Mouse (Mus musculus): Measurements from ENCODE around the gene Trp53tg5.

Gene Trp53tg5

GRCm38 (mm10) chr2:164496331-164496730 lies 22.8 kb upstream of the Trp53tg5 start:
- DNase-seq (ENCODE audit: low spot score in 2 of 2) = no peak

- no peak for DNase-seq (ENCODE audit: low spot score in 2 of 2)
These were observed 20.6 kb upstream of the Trp53tg5 start for GRCm38 (mm10) chr2:164494126-164494525.

GRCm38 (mm10) chr2:164487812-164488211 lies 14.3 kb upstream of the Trp53tg5 start:
- DNase-seq (ENCODE audit: low spot score in 2 of 2) = peak; percentile 31 to 37

- DNase-seq (ENCODE audit: low spot score in 2 of 2) = no peak
These were observed 13.6 kb upstream of the Trp53tg5 start for GRCm38 (mm10) chr2:164487115-164487527.

GRCm38 (mm10) chr2:164486258-164487114 lies 13.0 kb upstream of the Trp53tg5 start:
- DNase-seq (ENCODE audit: low spot score in 2 of 2) = peak; percentile 38 to 68

- DNase-seq (ENCODE audit: low spot score in 2 of 2) = peak in 1 of 2 experiments; percentile 68
These were observed 12.2 kb upstream of the Trp53tg5 start, which contains the start of gene Dbndd2 for GRCm38 (mm10) chr2:164485681-164486257. Gene Dbndd2 (plus strand): TSS chr2:164486106.

- no peak for DNase-seq (ENCODE audit: low spot score in 2 of 2)
These were observed 3.3 kb downstream of the Trp53tg5 start for GRCm38 (mm10) chr2:164470254-164470653.

- DNase-seq (ENCODE audit: low spot score in 2 of 2) = no peak
These were observed 6.7 kb downstream of the Trp53tg5 start for GRCm38 (mm10) chr2:164466787-164467186.

- DNase-seq (ENCODE audit: low spot score in 2 of 2) = no peak
These were observed 8.4 kb downstream of the Trp53tg5 start for GRCm38 (mm10) chr2:164465161-164465560.

- DNase-seq (ENCODE audit: low spot score in 2 of 2) = peak; percentile 96
These were observed 12.6 kb downstream of the Trp53tg5 start, which contains the start of gene Gm20458 for GRCm38 (mm10) chr2:164460745-164461551. Gene Gm20458 (plus strand): TSS chr2:164460967.

- no peak for DNase-seq (ENCODE audit: low spot score in 2 of 2)
These were observed 15.0 kb downstream of the Trp53tg5 start for GRCm38 (mm10) chr2:164458535-164458934.

- DNase-seq (ENCODE audit: low spot score in 2 of 2) = no peak
These were observed 15.6 kb downstream of the Trp53tg5 start for GRCm38 (mm10) chr2:164457942-164458341.

- peak in 1 of 2 experiments; percentile 26 for DNase-seq (ENCODE audit: low spot score in 2 of 2)
These were observed 16.6 kb downstream of the Trp53tg5 start, which contains the start of gene Sys1 for GRCm38 (mm10) chr2:164456864-164457300. Gene Sys1 (plus strand): TSS chr2:164456964.

GRCm38 (mm10) chr2:164456413-164456812 lies 17.1 kb downstream of the Trp53tg5 start:
- no peak for DNase-seq (ENCODE audit: low spot score in 2 of 2)

- no peak for DNase-seq (ENCODE audit: low spot score in 2 of 2)
These were observed 17.9 kb downstream of the Trp53tg5 start for GRCm38 (mm10) chr2:164455421-164456190.

- DNase-seq (ENCODE audit: low spot score in 2 of 2) = peak; percentile 64 to 75
These were observed 18.7 kb downstream of the Trp53tg5 start for GRCm38 (mm10) chr2:164454846-164455245.

GRCm38 (mm10) chr2:164453887-164454500 lies 19.5 kb downstream of the Trp53tg5 start:
- no peak for DNase-seq (ENCODE audit: low spot score in 2 of 2)

- no peak for DNase-seq (ENCODE audit: low spot score in 2 of 2)
These were observed 20.3 kb downstream of the Trp53tg5 start for GRCm38 (mm10) chr2:164453047-164453757.

- DNase-seq (ENCODE audit: low spot score in 2 of 2) = no peak
These were observed 21.4 kb downstream of the Trp53tg5 start for GRCm38 (mm10) chr2:164452000-164452676.

Measured in frontal cortex, postnatal 14 days (tissue).